Mouse (Mus musculus): ENCODE results near the gene Mboat1.

Gene Mboat1

GRCm38 (mm10) chr13:30252692-30253091 lies 116.4 kb downstream of the Mboat1 start:
- DNase-seq = no peak

GRCm38 (mm10) chr13:30253636-30254264 lies 117.5 kb downstream of the Mboat1 start:
- DNase-seq = no peak

- DNase-seq = no peak
Observed at GRCm38 (mm10) chr13:30254421-30254820, 118.1 kb downstream of the Mboat1 start.

- no peak for DNase-seq
Observed at GRCm38 (mm10) chr13:30258802-30259201, 122.5 kb downstream of the Mboat1 start.

- no peak for DNase-seq
Observed at GRCm38 (mm10) chr13:30259326-30259725, 123.0 kb downstream of the Mboat1 start.

- DNase-seq = peak; percentile 63
Observed at GRCm38 (mm10) chr13:30259912-30260560, 123.7 kb downstream of the Mboat1 start.

- no peak for DNase-seq
Observed at GRCm38 (mm10) chr13:30263681-30264080, 127.4 kb downstream of the Mboat1 start.

GRCm38 (mm10) chr13:30264303-30264702 lies 128.0 kb downstream of the Mboat1 start:
- no peak for DNase-seq

- DNase-seq = no peak
Observed at GRCm38 (mm10) chr13:30264765-30265164, 128.5 kb downstream of the Mboat1 start.

GRCm38 (mm10) chr13:30266036-30266435 lies 129.7 kb downstream of the Mboat1 start:
- no peak for DNase-seq

- peak; percentile 40 for DNase-seq
Observed at GRCm38 (mm10) chr13:30272040-30272686, 135.9 kb downstream of the Mboat1 start.
